Mouse (Mus musculus) ES-E14 (cell line): ENCODE data around the gene Fastkd2. TPM values are rescaled to one million over a fixed set of nuclear protein-coding genes. Genes with fewer than 3 reads are reported as not detected.

Experiments
- DNase-seq: peaks from one replicate; pipeline ENCODE4 v3.0.0-alpha.2; 2013; ENCODE audit warnings: low read depth, low spot score
- H3K27ac ChIP-seq: 2 replicates; pipeline ENCODE4 v1.5.1; 2012; ENCODE audit warnings: low read depth, mild to moderate bottlenecking, low read length, moderate library complexity, mixed read lengths; ENCODE audit not compliant: poor library complexity, insufficient read depth, severe bottlenecking
- H3K36me3 ChIP-seq: 2 replicates; pipeline ENCODE4 v1.6.1; 2012; ENCODE audit warnings: mild to moderate bottlenecking, low read length, moderate library complexity, mixed read lengths; ENCODE audit not compliant: control insufficient read depth, poor library complexity, insufficient read depth, severe bottlenecking
- H3K4me1 ChIP-seq, 2 experiments: fragments of 150-350 bp in 1 of 2; sonication (generic) in 1 of 2; 2 replicates each; pipeline ENCODE4 v1.6.1; 2012; ENCODE audit warnings: low read length in 2 of 2, mild to moderate bottlenecking in 1 of 2, mixed read lengths in 1 of 2; ENCODE audit not compliant: control insufficient read depth in 2 of 2, insufficient read depth in 2 of 2, poor library complexity in 1 of 2
- H3K4me3 ChIP-seq, 2 experiments: fragments of 150-350 bp in 1 of 2; sonication (generic) in 1 of 2; 2 replicates each; pipeline ENCODE4 v1.5.1; 2012; ENCODE audit warnings: low read length in 2 of 2, low read depth in 1 of 2, mild to moderate bottlenecking in 1 of 2, mixed read lengths in 1 of 2; ENCODE audit not compliant: insufficient read depth in 1 of 2, poor library complexity in 1 of 2, severe bottlenecking in 1 of 2
- H3K9ac ChIP-seq: 2 replicates; pipeline ENCODE4 v1.6.1; 2012; ENCODE audit warnings: low read depth, mild to moderate bottlenecking, low read length, mixed read lengths; ENCODE audit not compliant: poor library complexity, insufficient read depth, severe bottlenecking
- H3K9me3 ChIP-seq: fragments of 150-350 bp; sonication (generic); 2 replicates; pipeline ENCODE4 v1.6.1; 2012; ENCODE audit warnings: low read depth, mild to moderate bottlenecking, low read length; ENCODE audit not compliant: control insufficient read depth, insufficient read depth
- CHD2 ChIP-seq: IDR thresholded peaks from 2 replicates; pipeline ENCODE4 v1.6.1; 2014; ENCODE audit warnings: mild to moderate bottlenecking, low read depth, low read length, inconsistent platforms
- HCFC1 ChIP-seq: IDR thresholded peaks from 2 replicates; pipeline ENCODE4 v1.6.1; 2012; ENCODE audit warnings: low read length, inconsistent platforms, borderline replicate concordance; ENCODE audit not compliant: insufficient read depth
- MAFK ChIP-seq: IDR thresholded peaks from 2 replicates; pipeline ENCODE4 v1.6.1; 2014; ENCODE audit warnings: mild to moderate bottlenecking, low read depth, low read length, inconsistent platforms; ENCODE audit not compliant: insufficient read depth
- ZC3H11A ChIP-seq: IDR thresholded peaks from 2 replicates; pipeline ENCODE4 v1.6.1; 2012; ENCODE audit warnings: low read depth, mild to moderate bottlenecking, inconsistent platforms, low read length, borderline replicate concordance
- ZNF384 ChIP-seq: IDR thresholded peaks from 2 replicates; pipeline ENCODE4 v1.6.1; 2012; ENCODE audit warnings: low read depth, low read length, inconsistent platforms
- in situ Hi-C, 2 experiments: fragments of 600-800 bp; cut with MboI; formaldehyde crosslinking; loops; one replicate each; pipeline ENCODE4 v1.15.1; 2025; ENCODE audit warnings: low sequenced_read_pairs in 2 of 2, inconsistent platforms in 1 of 2; ENCODE audit not compliant: unreplicated experiment in 2 of 2
- total RNA-seq: library from RNA; depleted of rRNA; stranded (reverse); fragments of 300-350 nt; gene quantifications from 2 replicates; pipeline ENCODE4 v1.2.3, GENCODE M21; 2012; rRNA removed

The Fastkd2 gene
- total RNA-seq, result 95.7 and 109 TPM in 2 replicates

DNA sequence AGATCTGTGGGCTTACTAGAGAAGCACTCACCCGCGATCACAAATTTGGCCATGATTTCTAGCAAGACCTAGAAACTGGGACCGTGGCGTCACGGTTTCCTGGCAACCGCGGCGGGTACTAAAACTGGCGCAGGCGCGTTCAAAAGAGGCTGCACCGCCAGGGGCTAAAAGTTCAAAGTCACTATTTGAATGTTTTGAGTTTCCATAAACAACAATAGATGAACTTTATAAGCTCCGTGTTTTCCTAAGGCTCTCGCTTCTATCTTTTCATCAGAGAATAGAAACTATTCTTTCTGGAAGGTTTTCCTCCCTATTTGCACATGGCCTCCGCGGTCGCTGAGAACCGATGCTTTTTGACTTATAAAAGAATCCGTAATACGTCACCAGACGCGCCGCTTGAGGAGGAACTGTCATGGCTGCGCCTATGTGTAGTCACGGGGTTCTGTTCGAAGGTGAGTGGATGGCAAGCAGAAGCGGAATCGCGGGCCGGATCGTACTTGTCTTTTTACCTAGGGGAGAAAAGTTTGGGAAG, at the start of gene Fastkd2, which contains the start of gene Mdh1b:
Fastkd2 (plus strand) TSS at position 375 of the 532 bp plus-strand sequence.
Mdh1b (minus strand) TSS at position 79 of the 532 bp plus-strand sequence.
- H3K9me3 ChIP-seq, result no peaks in the 10 kb centered on the region
- no peak for TF ChIP-seq ZNF384
- TF ChIP-seq HCFC1, result peak; percentile 83
- TF ChIP-seq ZC3H11A, result 0 out of 2 replicates have a peak, but pooled peaks have one; percentile 6
- TF ChIP-seq CHD2, result no peak
- no peak for TF ChIP-seq MAFK
- in situ Hi-C loops, result no loop called here
- peaks cover 0 to 2% of the 10 kb centered on the region in 2 experiments; a peak in 1 of 4 replicates for H3K4me1 ChIP-seq
- no peak within 1 kb of the TSS for H3K27ac ChIP-seq
- no peaks in the 10 kb centered on the region for H3K36me3 ChIP-seq
- peak within 1 kb of the TSS; percentile 80 for H3K9ac ChIP-seq
- peak; percentile 91 for DNase-seq
- peak within 1 kb of the TSS; percentile 76 to 84 for H3K4me3 ChIP-seq

DNA sequence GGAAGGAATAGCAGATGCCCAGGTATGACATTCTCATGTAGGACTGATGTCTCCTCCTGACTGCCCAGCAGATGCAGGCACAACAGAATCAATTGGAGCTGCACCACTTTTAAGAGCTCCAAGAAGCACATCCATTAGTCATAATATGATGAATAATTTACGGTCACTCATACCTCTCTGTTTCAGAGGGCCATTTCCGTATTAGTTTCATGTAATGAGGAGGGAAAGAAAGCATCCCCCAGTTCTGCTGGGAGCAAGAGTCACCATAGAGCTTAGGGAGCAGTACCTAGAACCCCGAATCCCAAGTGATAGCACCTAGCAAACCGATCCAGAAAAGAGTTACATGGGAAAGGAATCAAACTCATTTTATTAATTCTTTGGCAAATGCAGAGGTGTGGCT, 43.6 kb upstream of the Fastkd2 start, which contains the start of gene Dytn:
Dytn (minus strand) TSS at position 101 of the 400 bp plus-strand sequence.
- no peak for DNase-seq
- Histone ChIP-seq H3K27ac (no peak within 1 kb of the TSS), H3K4me1 (no peaks in the 10 kb centered on the region), H3K9me3 (no peaks in the 10 kb centered on the region), H3K4me3 (no peak within 1 kb of the TSS), H3K9ac (no peak within 1 kb of the TSS), H3K36me3 (no peaks in the 10 kb centered on the region)
- in situ Hi-C loops, result no loop called here
- no peak for TF ChIP-seq HCFC1

GRCm38 (mm10) chr1:63696861-63697260, 33.6 kb upstream of the Fastkd2 start:
- DNase-seq, result no peak
- no peak overlapping the region for H3K9ac ChIP-seq
- TF ChIP-seq ZC3H11A, result no peak
- no peak for TF ChIP-seq CHD2
- TF ChIP-seq ZNF384, result no peak
- TF ChIP-seq HCFC1, result no peak
- TF ChIP-seq MAFK, result no peak
- in situ Hi-C loops, result no loop called here
- no peaks in the 10 kb centered on the region for H3K36me3 ChIP-seq
- no peaks in the 10 kb centered on the region for H3K4me1 ChIP-seq
- H3K9me3 ChIP-seq, result no peaks in the 10 kb centered on the region
- H3K27ac ChIP-seq, result no peak overlapping the region
- H3K4me3 ChIP-seq, result no peak overlapping the region

- Histone ChIP-seq H3K4me3 (no peak overlapping the region), H3K36me3 (no peaks in the 10 kb centered on the region), H3K9ac (no peak overlapping the region), H3K27ac (no peak overlapping the region), H3K4me1 (no peaks in the 10 kb centered on the region), H3K9me3 (no peaks in the 10 kb centered on the region)
- TF ChIP-seq ZC3H11A (no peak), HCFC1 (no peak), ZNF384 (no peak), CHD2 (no peak), MAFK (no peak)
- in situ Hi-C loops, result no loop called here
- DNase-seq, result no peak
Measured at GRCm38 (mm10) chr1:63705733-63706132, 24.7 kb upstream of the Fastkd2 start.

DNA sequence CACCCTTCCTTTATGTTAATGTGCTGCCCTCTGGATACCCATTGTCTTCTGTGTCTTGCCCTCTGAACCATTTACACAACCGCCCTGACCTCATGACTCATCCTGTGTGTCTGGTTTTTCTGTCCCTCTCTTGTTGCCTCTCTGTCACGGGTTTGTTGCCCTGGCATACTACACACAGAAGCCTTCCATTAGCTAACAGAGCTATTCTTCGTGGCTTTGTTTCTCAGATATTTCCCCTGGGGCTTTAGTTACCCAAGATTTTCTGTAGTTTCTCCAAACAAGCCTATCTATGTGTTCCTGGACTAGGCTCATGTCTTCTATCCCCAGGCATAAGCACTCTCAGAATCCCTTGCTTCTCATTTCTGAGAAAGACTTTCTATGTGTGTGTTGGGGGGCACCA, 21.5 kb upstream of the Fastkd2 start:
- DNase-seq, result no peak
- TF ChIP-seq HCFC1, result no peak
- H3K36me3 ChIP-seq, result no peaks in the 10 kb centered on the region
- no peak overlapping the region for H3K27ac ChIP-seq
- no peaks in the 10 kb centered on the region for H3K4me1 ChIP-seq
- no peaks in the 10 kb centered on the region for H3K9me3 ChIP-seq
- no peak overlapping the region for H3K9ac ChIP-seq
- no peak overlapping the region for H3K4me3 ChIP-seq
- in situ Hi-C loops, result no loop called here
